Mouse (Mus musculus) left cerebral cortex, adult 11 months (tissue): ENCODE measurements around the gene Gm13275.
"Not testable (repeated sequence)": the region's sequence is repeated elsewhere in the genome, so short reads cannot be mapped to it uniquely, and the experiment has no call there.

Experiments used
- DNase-seq: peaks from one replicate; pipeline ENCODE4 v3.0.0; 2022; ENCODE audit warnings: low spot score

Gm13275 gene

GRCm38 (mm10) chr4:88793936-88794675, at the start of gene Gm13275:
Gene Gm13275, plus strand, starts transcription at chr4:88794487.
- DNase-seq: peak; percentile 43

- no peak for DNase-seq
Observed at GRCm38 (mm10) chr4:88749926-88750325, 44.4 kb upstream of the Gm13275 start.

- DNase-seq: peak; percentile 61
Observed at GRCm38 (mm10) chr4:88754818-88755340, 39.4 kb upstream of the Gm13275 start, which contains the start of gene Gm13271. Gene Gm13271, plus strand, starts transcription at chr4:88754868.

- not testable (repeated sequence) for DNase-seq
Observed at GRCm38 (mm10) chr4:88756581-88757513, 37.4 kb upstream of the Gm13275 start.

- peak; percentile 89 for DNase-seq
Observed at GRCm38 (mm10) chr4:88757628-88758031, 36.7 kb upstream of the Gm13275 start.

GRCm38 (mm10) chr4:88758751-88759150, 35.5 kb upstream of the Gm13275 start:
- DNase-seq: not testable (repeated sequence)

GRCm38 (mm10) chr4:88759610-88760268, 34.5 kb upstream of the Gm13275 start, which contains the start of gene Gm13283:
Gene Gm13283, plus strand, starts transcription at chr4:88760119.
- not testable (repeated sequence) for DNase-seq

GRCm38 (mm10) chr4:88760431-88760830, 33.9 kb upstream of the Gm13275 start:
- not testable (repeated sequence) for DNase-seq

- DNase-seq: peak; percentile 67
Observed at GRCm38 (mm10) chr4:88761776-88762175, 32.5 kb upstream of the Gm13275 start.

GRCm38 (mm10) chr4:88762341-88762740, 31.9 kb upstream of the Gm13275 start:
- DNase-seq: not testable (repeated sequence)

- DNase-seq: not testable (repeated sequence)
Observed at GRCm38 (mm10) chr4:88763384-88764018, 30.8 kb upstream of the Gm13275 start.

GRCm38 (mm10) chr4:88773534-88773933, 20.8 kb upstream of the Gm13275 start, which contains the start of gene Gm13290:
Gene Gm13290, plus strand, starts transcription at chr4:88773834.
- DNase-seq: not testable (repeated sequence)

GRCm38 (mm10) chr4:88776622-88777021, 17.7 kb upstream of the Gm13275 start, which contains the start of gene Gm13289:
Gene Gm13289, plus strand, starts transcription at chr4:88776922.
- not testable (repeated sequence) for DNase-seq

GRCm38 (mm10) chr4:88779550-88779949, 14.7 kb upstream of the Gm13275 start, which contains the start of gene Gm13272:
Gene Gm13272, plus strand, starts transcription at chr4:88779850.
- not testable (repeated sequence) for DNase-seq

GRCm38 (mm10) chr4:88780320-88780719, 14.0 kb upstream of the Gm13275 start:
- DNase-seq: not testable (repeated sequence)

- DNase-seq: not testable (repeated sequence)
Observed at GRCm38 (mm10) chr4:88781831-88782230, 12.5 kb upstream of the Gm13275 start, which contains the start of gene Ifnz. Gene Ifnz, plus strand, starts transcription at chr4:88782131.

GRCm38 (mm10) chr4:88782335-88782734, 12.0 kb upstream of the Gm13275 start:
- not testable (repeated sequence) for DNase-seq

- DNase-seq: not testable (repeated sequence)
Observed at GRCm38 (mm10) chr4:88785409-88785808, 8.9 kb upstream of the Gm13275 start, which contains the start of gene Gm13276. Gene Gm13276, plus strand, starts transcription at chr4:88785709.

GRCm38 (mm10) chr4:88788402-88788801, 5.9 kb upstream of the Gm13275 start, which contains the start of gene Gm13277:
Gene Gm13277, plus strand, starts transcription at chr4:88788632.
- peak; percentile 41 for DNase-seq

GRCm38 (mm10) chr4:88791250-88791649, 3.0 kb upstream of the Gm13275 start, which contains the start of gene Gm13278:
Gene Gm13278, plus strand, starts transcription at chr4:88791550.
- not testable (repeated sequence) for DNase-seq
